ENCODE assay signal across 8 mouse cellular contexts in the genomic region with DNA sequence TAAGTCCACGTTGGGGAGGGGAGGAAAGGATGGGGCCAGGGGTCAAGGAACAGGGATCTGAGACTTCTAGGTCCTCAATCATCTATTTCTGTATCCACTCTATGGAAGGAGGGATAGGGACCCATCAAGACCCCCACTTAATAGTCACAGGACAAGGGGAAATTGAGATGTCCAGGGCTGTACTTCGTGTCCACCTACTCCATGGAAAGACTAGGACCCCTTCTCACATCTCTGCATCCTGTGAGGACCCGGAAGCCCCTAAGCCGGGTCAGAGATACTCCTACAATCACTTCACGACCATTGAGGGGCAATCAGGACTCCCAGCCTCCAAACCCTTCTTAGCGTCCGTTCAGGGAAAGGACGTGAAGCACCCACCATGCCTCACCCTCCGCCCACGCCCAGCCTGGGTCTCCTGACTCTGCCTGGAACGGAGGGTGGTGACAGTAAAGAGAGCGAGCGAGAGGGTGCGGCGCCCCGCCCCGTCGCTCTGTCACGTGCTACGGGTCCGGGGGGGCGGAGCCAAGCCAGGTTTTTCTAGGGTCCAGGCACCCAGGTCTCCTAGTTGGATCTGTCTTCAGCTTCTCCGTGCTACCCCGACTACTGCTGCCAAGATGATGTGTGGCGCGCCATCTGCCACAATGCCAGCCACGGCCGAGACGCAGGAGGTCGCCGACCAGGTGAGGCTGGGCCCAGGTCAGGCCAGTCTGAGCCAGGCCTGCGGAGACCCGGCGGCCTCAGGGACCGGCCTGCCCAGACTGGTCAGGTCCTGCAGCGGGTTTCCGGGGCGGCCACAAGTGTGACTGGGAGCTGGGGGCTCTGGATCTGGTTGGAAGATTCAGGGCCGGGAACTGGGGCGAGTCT. TPM values are rescaled to one million over a fixed set of nuclear protein-coding genes. Genes with fewer than 3 reads are reported as not detected.
DNase-seq lines count a peak whose midpoint lies in the region; ATAC-seq and TF ChIP-seq lines count a peak whose summit lies in the region.

Cstb (plus strand) TSS at position 489 of the 861 bp plus-strand sequence.

- ATAC-seq in hindbrain, postnatal 0 days: peak; percentile 93

- TF ChIP-seq CTCF in cortical plate, adult 2 months (IDR thresholded peaks at IDR 0.05; ENCODE audit: extremely low read depth, insufficient read depth, low read length): no peak
- no peak for TF ChIP-seq CTCF in hindbrain, postnatal 0 days (IDR thresholded peaks at IDR 0.05; ENCODE audit: low read depth)
- no peak for TF ChIP-seq CTCF in left cerebral cortex, adult 2 months (IDR thresholded peaks at IDR 0.05)

- H3K79me2 ChIP-seq in macrophage (ENCODE audit: inconsistent target): peaks cover 16% of the 10 kb centered on the region

- DNase-seq in adipocyte (ENCODE audit: low spot score): peak; percentile 84
- peak; percentile 67 to 72 for DNase-seq in gastrocnemius, adult 8-10 months (ENCODE audit: low spot score in 2 of 2)
- DNase-seq in hindbrain, postnatal 0 days (ENCODE audit: low spot score): peak; percentile 87
- DNase-seq in left cerebral cortex, adult 2 months (ENCODE audit: extremely low spot score in 1 of 2, low spot score in 2 of 2): peak; percentile 82 to 87
- DNase-seq in retina, postnatal 7 days (ENCODE audit: low read depth, low spot score): peak; percentile 57
- peak; percentile 81 to 84 for DNase-seq in urinary bladder, adult 18-20 months (ENCODE audit: low spot score in 2 of 2)

- H3K9me3 ChIP-seq in hindbrain, postnatal 0 days (ENCODE audit: low read length): no peaks in the 10 kb centered on the region

- 2% methylated on average over 40 of the region's 40 CpGs for WGBS in hindbrain, postnatal 0 days
- WGBS in macrophage (ENCODE audit: missing documents): 3% methylated on average over 40 of the region's 40 CpGs

- TF ChIP-seq POLR2A in cortical plate, adult 2 months (IDR thresholded peaks at IDR 0.05; ENCODE audit: extremely low read depth, insufficient read depth, low read length): peak; percentile 77; the same call in 1 of the 2 replicates

- H3K36me3 ChIP-seq in hindbrain, postnatal 0 days (ENCODE audit: insufficient read depth, low read length): peaks cover 8% of the 10 kb centered on the region; the same call in 1 of the 2 replicates
- H3K36me3 ChIP-seq in macrophage (ENCODE audit: inconsistent target): peaks cover 19% of the 10 kb centered on the region

- H3K9ac ChIP-seq in hindbrain, postnatal 0 days (replicated peaks; ENCODE audit: low read length): peak within 1 kb of the TSS; percentile 85

- H3K4me1 ChIP-seq in cortical plate, adult 2 months (ENCODE audit: control insufficient read depth, insufficient read depth, low read length): peaks cover 2% of the 10 kb centered on the region; the same call in 1 of the 2 replicates
- H3K4me1 ChIP-seq in hindbrain, postnatal 0 days (ENCODE audit: insufficient read depth, low read length): no peaks in the 10 kb centered on the region

- intact Hi-C loops in left cerebral cortex, adult 2 months (cut with DNase I): no loop called here

- peak within 1 kb of the TSS; percentile 68 for H3K27ac ChIP-seq in cortical plate, adult 2 months (ENCODE audit: insufficient read depth, low read length)
- H3K27ac ChIP-seq in hindbrain, postnatal 0 days: peak within 1 kb of the TSS; percentile 74
- H3K27ac ChIP-seq in left cerebral cortex, adult 2 months: peak within 1 kb of the TSS; percentile 96
- H3K27ac ChIP-seq in macrophage: peak within 1 kb of the TSS; percentile 98

- peak within 1 kb of the TSS; percentile 79 for H3K4me3 ChIP-seq in cortical plate, adult 2 months (ENCODE audit: insufficient read depth, low read length)
- peak within 1 kb of the TSS; percentile 82 for H3K4me3 ChIP-seq in hindbrain, postnatal 0 days (ENCODE audit: low read length)
- peak within 1 kb of the TSS; percentile 65 for H3K4me3 ChIP-seq in left cerebral cortex, adult 2 months
- H3K4me3 ChIP-seq in macrophage (ENCODE audit: inconsistent target): peak within 1 kb of the TSS; percentile 81

- no peaks in the 10 kb centered on the region for H3K27me3 ChIP-seq in hindbrain, postnatal 0 days (ENCODE audit: insufficient read depth, low read length)

- H3K4me2 ChIP-seq in hindbrain, postnatal 0 days (ENCODE audit: low read depth, low read length): peak within 1 kb of the TSS; percentile 84

RNA-seq across cellular contexts. Expression of gene Cstb, which starts in this region (rescaled TPM):
- polyA plus RNA-seq in cortical plate, adult 2 months (2012; rRNA removed): 69.3 and 78.3 TPM in 2 replicates
- 10 to 100 TPM in 3 of 4 experiments, 1 to 10 TPM in 1; 7.8 to 12.6 (median 11.0) TPM for total RNA-seq in gastrocnemius, adult 8-10 months (2022)
- 80.6 and 84.4 TPM in 2 replicates for total RNA-seq in hindbrain, postnatal 0 days (2014; rRNA removed)
- 147 and 148 TPM in 2 replicates for polyA plus RNA-seq in hindbrain, postnatal 0 days (2015; fragmentation: Nextera tagmentation; extraction: Ambion mirVana)
- total RNA-seq in left cerebral cortex, adult 2 months (2021): 10 to 100 TPM; 41.0 to 41.7 TPM
- total RNA-seq in macrophage (2018; cell fraction: chromatin; rRNA removed): 10 to 100 TPM; 13.6 to 78.0 (median 27.4) TPM
- 1,000 to 10,000 TPM; 1,179 to 1,787 (median 1,377) TPM for total RNA-seq in macrophage (2018; cell fraction: cytosol; rRNA removed)
- 100 to 1,000 TPM in 24 of 26 experiments, 10 to 100 TPM in 2; 88.7 to 281 (median 189) TPM for total RNA-seq in macrophage (2018; cell fraction: nucleus; rRNA removed)
- 1,283 to 1,841 TPM (median 1,659 TPM) in 3 replicates for polyA plus RNA-seq in macrophage (2018)

Comparison
In these comparisons a context has a peak if more than half of its experiments do, and no peak if none do; other contexts are left out.
1. Peak in every context shown above with its lines: DNase-seq, ATAC-seq, H3K4me3 ChIP-seq and H3K27ac ChIP-seq.